Mouse (Mus musculus): ENCODE measurements around the gene Myo1c. TPM values are rescaled to one million over a fixed set of nuclear protein-coding genes. Genes with fewer than 3 reads are reported as not detected.

The Myo1c gene
- polyA plus RNA-seq, 1 experiment from 2014 or later = 5.2 TPM

GRCm38 (mm10) chr11:75652942-75653684, 2.8 kb downstream of the Myo1c start:
- no peak for ATAC-seq (ENCODE audit: low read depth)
- no peak overlapping the region for H3K27ac ChIP-seq (ENCODE audit: low read depth, low read length)
- 26% methylated on average over 14 of the region's 14 CpGs for WGBS
- H3K27me3 ChIP-seq (ENCODE audit: control insufficient read depth, insufficient read depth, low read length) = peaks cover 17% of the 10 kb centered on the region
- no peak overlapping the region for H3K9ac ChIP-seq (replicated peaks; ENCODE audit: low read depth, low read length)
- H3K9me3 ChIP-seq (ENCODE audit: control insufficient read depth, low read length) = no peaks in the 10 kb centered on the region
- H3K36me3 ChIP-seq (ENCODE audit: control insufficient read depth, insufficient read depth, low read length) = no peaks in the 10 kb centered on the region
- peak overlapping the region; percentile 64; the same call in 1 of the 2 replicates for H3K4me2 ChIP-seq (ENCODE audit: low read depth, low read length)
- peaks cover 16% of the 10 kb centered on the region for H3K4me1 ChIP-seq (ENCODE audit: control insufficient read depth, insufficient read depth, low read length)
- no peak overlapping the region for H3K4me3 ChIP-seq (ENCODE audit: low read depth, low read length)

GRCm38 (mm10) chr11:75653781-75654470, 3.6 kb downstream of the Myo1c start:
- H3K9me3 ChIP-seq (ENCODE audit: control insufficient read depth, low read length) = no peaks in the 10 kb centered on the region
- H3K27ac ChIP-seq (ENCODE audit: low read depth, low read length) = no peak overlapping the region
- H3K9ac ChIP-seq (replicated peaks; ENCODE audit: low read depth, low read length) = peak overlapping the region; percentile 46
- H3K4me1 ChIP-seq (ENCODE audit: control insufficient read depth, insufficient read depth, low read length) = peaks cover 16% of the 10 kb centered on the region
- peak; percentile 56 for ATAC-seq (ENCODE audit: low read depth)
- H3K4me3 ChIP-seq (ENCODE audit: low read depth, low read length) = peak overlapping the region; percentile 38
- peak overlapping the region; percentile 64 for H3K4me2 ChIP-seq (ENCODE audit: low read depth, low read length)
- no peaks in the 10 kb centered on the region for H3K36me3 ChIP-seq (ENCODE audit: control insufficient read depth, insufficient read depth, low read length)
- peaks cover 17% of the 10 kb centered on the region for H3K27me3 ChIP-seq (ENCODE audit: control insufficient read depth, insufficient read depth, low read length)
- WGBS = 1% methylated on average over 40 of the region's 45 CpGs

GRCm38 (mm10) chr11:75654471-75655390, 4.4 kb downstream of the Myo1c start:
- no peaks in the 10 kb centered on the region for H3K36me3 ChIP-seq (ENCODE audit: control insufficient read depth, insufficient read depth, low read length)
- no peak overlapping the region for H3K9ac ChIP-seq (replicated peaks; ENCODE audit: low read depth, low read length)
- ATAC-seq (ENCODE audit: low read depth) = no peak
- 41% methylated on average over 25 of the region's 25 CpGs for WGBS
- peak overlapping the region; percentile 92 for H3K4me2 ChIP-seq (ENCODE audit: low read depth, low read length)
- no peaks in the 10 kb centered on the region for H3K9me3 ChIP-seq (ENCODE audit: control insufficient read depth, low read length)
- H3K27ac ChIP-seq (ENCODE audit: low read depth, low read length) = no peak overlapping the region
- peak overlapping the region; percentile 38 for H3K4me3 ChIP-seq (ENCODE audit: low read depth, low read length)
- H3K4me1 ChIP-seq (ENCODE audit: control insufficient read depth, insufficient read depth, low read length) = peaks cover 16% of the 10 kb centered on the region
- peaks cover 17% of the 10 kb centered on the region for H3K27me3 ChIP-seq (ENCODE audit: control insufficient read depth, insufficient read depth, low read length)

- Histone ChIP-seq H3K9ac (replicated peaks; ENCODE audit: low read depth, low read length) (peak overlapping the region; percentile 65), H3K9me3 (ENCODE audit: control insufficient read depth, low read length) (no peaks in the 10 kb centered on the region), H3K27ac (ENCODE audit: low read depth, low read length) (no peak overlapping the region), H3K27me3 (ENCODE audit: control insufficient read depth, insufficient read depth, low read length) (peaks cover 17% of the 10 kb centered on the region), H3K4me3 (ENCODE audit: low read depth, low read length) (peak overlapping the region; percentile 54), H3K4me1 (ENCODE audit: control insufficient read depth, insufficient read depth, low read length) (peaks cover 16% of the 10 kb centered on the region), H3K4me2 (ENCODE audit: low read depth, low read length) (peak overlapping the region; percentile 92), H3K36me3 (ENCODE audit: control insufficient read depth, insufficient read depth, low read length) (no peaks in the 10 kb centered on the region)
- WGBS = 3% methylated on average over 61 of the region's 78 CpGs
- peak; percentile 48; the same call in 1 of the 2 replicates for ATAC-seq (ENCODE audit: low read depth)
Observed at GRCm38 (mm10) chr11:75655621-75656545, 5.6 kb downstream of the Myo1c start.

- Histone ChIP-seq H3K4me2 (ENCODE audit: low read depth, low read length) (peak overlapping the region; percentile 92), H3K9me3 (ENCODE audit: control insufficient read depth, low read length) (no peaks in the 10 kb centered on the region), H3K4me3 (ENCODE audit: low read depth, low read length) (peak overlapping the region; percentile 54), H3K9ac (replicated peaks; ENCODE audit: low read depth, low read length) (peak overlapping the region; percentile 65; the same call in 1 of the 2 replicates), H3K27me3 (ENCODE audit: control insufficient read depth, insufficient read depth, low read length) (peaks cover 17% of the 10 kb centered on the region), H3K4me1 (ENCODE audit: control insufficient read depth, insufficient read depth, low read length) (peaks cover 16% of the 10 kb centered on the region), H3K27ac (ENCODE audit: low read depth, low read length) (no peak overlapping the region), H3K36me3 (ENCODE audit: control insufficient read depth, insufficient read depth, low read length) (no peaks in the 10 kb centered on the region)
- no peak for ATAC-seq (ENCODE audit: low read depth)
- WGBS = 64% methylated on average over 19 of the region's 20 CpGs
Observed at GRCm38 (mm10) chr11:75656621-75657590, 6.6 kb downstream of the Myo1c start.

- Histone ChIP-seq H3K4me1 (ENCODE audit: control insufficient read depth, insufficient read depth, low read length) (peaks cover 12% of the 10 kb centered on the region; the same call in 1 of the 2 replicates), H3K36me3 (ENCODE audit: control insufficient read depth, insufficient read depth, low read length) (no peaks in the 10 kb centered on the region), H3K4me2 (ENCODE audit: low read depth, low read length) (no peak overlapping the region), H3K4me3 (ENCODE audit: low read depth, low read length) (no peak overlapping the region), H3K27me3 (ENCODE audit: control insufficient read depth, insufficient read depth, low read length) (peaks cover 17% of the 10 kb centered on the region), H3K9me3 (ENCODE audit: control insufficient read depth, low read length) (no peaks in the 10 kb centered on the region), H3K9ac (replicated peaks; ENCODE audit: low read depth, low read length) (no peak overlapping the region), H3K27ac (ENCODE audit: low read depth, low read length) (no peak overlapping the region)
- no peak for ATAC-seq (ENCODE audit: low read depth)
Observed at GRCm38 (mm10) chr11:75657841-75658240, 7.5 kb downstream of the Myo1c start.

- ATAC-seq (ENCODE audit: low read depth) = no peak
- WGBS = 92% methylated on average over 13 of the region's 13 CpGs
- H3K4me1 ChIP-seq (ENCODE audit: control insufficient read depth, insufficient read depth, low read length) = peaks cover 10% of the 10 kb centered on the region; the same call in 1 of the 2 replicates
- peaks cover 13% of the 10 kb centered on the region for H3K27me3 ChIP-seq (ENCODE audit: control insufficient read depth, insufficient read depth, low read length)
- no peaks in the 10 kb centered on the region for H3K9me3 ChIP-seq (ENCODE audit: control insufficient read depth, low read length)
- H3K27ac ChIP-seq (ENCODE audit: low read depth, low read length) = no peak overlapping the region
- no peak overlapping the region for H3K4me3 ChIP-seq (ENCODE audit: low read depth, low read length)
- H3K9ac ChIP-seq (replicated peaks; ENCODE audit: low read depth, low read length) = no peak overlapping the region
- H3K4me2 ChIP-seq (ENCODE audit: low read depth, low read length) = no peak overlapping the region
- H3K36me3 ChIP-seq (ENCODE audit: control insufficient read depth, insufficient read depth, low read length) = no peaks in the 10 kb centered on the region
Observed at GRCm38 (mm10) chr11:75658311-75658710, 8.0 kb downstream of the Myo1c start.

Data from neural tube, embryonic 14.5 days (tissue).